Mouse (Mus musculus): Measurements from ENCODE around the gene Lrrc46. TPM values are rescaled to one million over a fixed set of nuclear protein-coding genes. Genes with fewer than 3 reads are reported as not detected.

Gene Lrrc46
- polyA plus RNA-seq, 2 experiments: 0.63 to 0.91 TPM

DNA sequence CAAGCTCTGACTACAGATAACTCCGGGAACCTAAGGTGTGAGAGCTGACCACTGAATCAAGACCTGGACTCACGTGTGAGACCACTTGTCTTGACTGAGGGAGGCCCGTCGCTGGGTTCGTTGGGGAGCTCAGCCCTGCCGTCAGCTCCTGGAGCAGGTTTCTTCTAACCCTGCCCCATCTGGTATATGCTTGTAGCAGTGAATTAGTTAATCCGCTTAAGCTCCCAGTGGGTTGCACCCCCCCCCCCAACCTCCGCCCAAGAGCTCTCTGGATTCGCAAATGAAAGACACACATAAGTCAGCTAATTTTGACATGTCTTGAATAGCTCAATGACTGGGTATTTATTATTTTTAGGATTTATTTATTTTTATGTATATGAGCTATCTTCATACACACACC lies 39.1 kb upstream of the Lrrc46 start:
- no peak overlapping the region for H3K4me2 ChIP-seq (replicated peaks; ENCODE audit: low read depth, low read length, severe bottlenecking)
- DNase-seq (ENCODE audit: low spot score): no peak
- H3K27me3 ChIP-seq (ENCODE audit: control insufficient read depth, insufficient read depth, low read length): no peaks in the 10 kb centered on the region
- no peak overlapping the region for H3K9ac ChIP-seq (ENCODE audit: low read depth, low read length, severe bottlenecking)
- no peak overlapping the region for H3K27ac ChIP-seq (replicated peaks; ENCODE audit: low read depth, low read length)
- no peak overlapping the region for H3K4me3 ChIP-seq (replicated peaks; ENCODE audit: low read length)
- WGBS: 37% methylated on average over 9 of the region's 9 CpGs
- no peak for ATAC-seq (ENCODE audit: low FRiP score, low read depth)
- H3K36me3 ChIP-seq (ENCODE audit: control insufficient read depth, insufficient read depth, low read length): no peaks in the 10 kb centered on the region
- H3K4me1 ChIP-seq (ENCODE audit: control insufficient read depth, insufficient read depth, low read length): peaks cover 9% of the 10 kb centered on the region
- TF ChIP-seq POLR2A (IDR thresholded peaks at IDR 0.05; ENCODE audit: borderline replicate concordance, extremely low read depth, insufficient read depth, insufficient read length): no peak
- no peaks in the 10 kb centered on the region for H3K9me3 ChIP-seq (ENCODE audit: control insufficient read depth, low read length)

DNA sequence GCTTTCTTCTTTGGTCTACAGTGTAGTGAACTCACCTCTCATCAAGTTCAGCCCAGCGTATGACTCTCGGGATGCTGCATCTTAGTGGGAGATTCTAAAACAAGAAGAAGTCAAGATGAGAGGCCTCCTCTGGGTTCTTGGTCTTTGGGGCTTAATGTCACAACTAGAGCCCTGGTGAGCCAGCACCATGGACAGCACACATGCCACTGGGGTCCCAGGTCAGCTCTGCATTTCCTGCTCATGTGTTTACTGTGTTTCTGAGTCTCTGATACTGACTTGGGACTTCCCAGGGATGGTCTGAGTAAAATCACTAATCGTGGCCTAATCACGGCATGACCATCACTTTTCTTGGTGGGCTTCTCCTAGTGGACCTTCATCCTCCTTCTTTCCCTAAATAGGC lies 37.5 kb upstream of the Lrrc46 start:
- TF ChIP-seq POLR2A (IDR thresholded peaks at IDR 0.05; ENCODE audit: borderline replicate concordance, extremely low read depth, insufficient read depth, insufficient read length): no peak
- H3K9ac ChIP-seq (ENCODE audit: low read depth, low read length, severe bottlenecking): no peak overlapping the region
- H3K4me3 ChIP-seq (replicated peaks; ENCODE audit: low read length): no peak overlapping the region
- H3K27me3 ChIP-seq (ENCODE audit: control insufficient read depth, insufficient read depth, low read length): no peaks in the 10 kb centered on the region
- H3K27ac ChIP-seq (replicated peaks; ENCODE audit: low read depth, low read length): no peak overlapping the region
- DNase-seq (ENCODE audit: low spot score) (peak; percentile 38), ATAC-seq (ENCODE audit: low FRiP score, low read depth) (no peak)
- WGBS: 46% methylated on average over 4 of the region's 4 CpGs
- no peaks in the 10 kb centered on the region for H3K36me3 ChIP-seq (ENCODE audit: control insufficient read depth, insufficient read depth, low read length)
- no peaks in the 10 kb centered on the region for H3K9me3 ChIP-seq (ENCODE audit: control insufficient read depth, low read length)
- peaks cover 5% of the 10 kb centered on the region for H3K4me1 ChIP-seq (ENCODE audit: control insufficient read depth, insufficient read depth, low read length)
- no peak overlapping the region for H3K4me2 ChIP-seq (replicated peaks; ENCODE audit: low read depth, low read length, severe bottlenecking)

GRCm38 (mm10) chr11:97074235-97074634 lies 33.0 kb upstream of the Lrrc46 start:
- TF ChIP-seq POLR2A (IDR thresholded peaks at IDR 0.05; ENCODE audit: borderline replicate concordance, extremely low read depth, insufficient read depth, insufficient read length): no peak
- Histone ChIP-seq H3K27ac (replicated peaks; ENCODE audit: low read depth, low read length) (no peak overlapping the region), H3K27me3 (ENCODE audit: control insufficient read depth, insufficient read depth, low read length) (no peaks in the 10 kb centered on the region), H3K4me2 (replicated peaks; ENCODE audit: low read depth, low read length, severe bottlenecking) (no peak overlapping the region), H3K4me3 (replicated peaks; ENCODE audit: low read length) (no peak overlapping the region), H3K36me3 (ENCODE audit: control insufficient read depth, insufficient read depth, low read length) (no peaks in the 10 kb centered on the region), H3K9me3 (ENCODE audit: control insufficient read depth, low read length) (no peaks in the 10 kb centered on the region), H3K4me1 (ENCODE audit: control insufficient read depth, insufficient read depth, low read length) (no peaks in the 10 kb centered on the region), H3K9ac (ENCODE audit: low read depth, low read length, severe bottlenecking) (no peak overlapping the region)
- ATAC-seq (ENCODE audit: low FRiP score, low read depth) (no peak), DNase-seq (ENCODE audit: low spot score) (no peak)
- 70% methylated on average over 8 of the region's 8 CpGs for WGBS

DNA sequence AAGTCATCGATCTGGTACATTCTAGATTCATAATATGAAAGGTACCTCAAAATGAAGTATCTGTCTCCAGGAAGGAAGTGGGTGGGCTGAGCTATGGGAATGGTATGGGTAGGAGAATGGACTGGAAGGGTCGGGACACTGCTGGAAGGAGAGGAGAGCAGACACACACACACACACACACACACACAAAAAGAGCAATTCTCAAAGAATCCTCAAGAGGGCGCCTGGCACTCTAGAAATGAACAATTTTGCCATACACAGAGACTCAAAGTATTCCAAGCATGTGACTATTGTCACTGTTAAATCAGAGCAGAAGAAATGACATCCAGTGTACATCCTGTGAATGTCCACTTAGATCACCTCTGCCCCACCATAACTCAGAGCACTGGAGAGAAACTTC lies 31.3 kb upstream of the Lrrc46 start:
- H3K36me3 ChIP-seq (ENCODE audit: control insufficient read depth, insufficient read depth, low read length): 0 out of 2 replicates have a peak, but pooled peaks cover 6% of the 10 kb centered on the region
- no peaks in the 10 kb centered on the region for H3K4me1 ChIP-seq (ENCODE audit: control insufficient read depth, insufficient read depth, low read length)
- peak; percentile 75 for DNase-seq (ENCODE audit: low spot score)
- peak; percentile 53; the same call in 1 of the 2 replicates for ATAC-seq (ENCODE audit: low FRiP score, low read depth)
- no peaks in the 10 kb centered on the region for H3K9me3 ChIP-seq (ENCODE audit: control insufficient read depth, low read length)
- 30% methylated on average over 3 of the region's 3 CpGs for WGBS
- H3K4me3 ChIP-seq (replicated peaks; ENCODE audit: low read length): no peak overlapping the region
- no peak for TF ChIP-seq POLR2A (IDR thresholded peaks at IDR 0.05; ENCODE audit: borderline replicate concordance, extremely low read depth, insufficient read depth, insufficient read length)
- no peak overlapping the region for H3K4me2 ChIP-seq (replicated peaks; ENCODE audit: low read depth, low read length, severe bottlenecking)
- no peak overlapping the region for H3K9ac ChIP-seq (ENCODE audit: low read depth, low read length, severe bottlenecking)
- no peak overlapping the region for H3K27ac ChIP-seq (replicated peaks; ENCODE audit: low read depth, low read length)
- H3K27me3 ChIP-seq (ENCODE audit: control insufficient read depth, insufficient read depth, low read length): no peaks in the 10 kb centered on the region

- peaks cover 15% of the 10 kb centered on the region; the same call in 1 of the 2 replicates for H3K36me3 ChIP-seq (ENCODE audit: control insufficient read depth, insufficient read depth, low read length)
- H3K4me1 ChIP-seq (ENCODE audit: control insufficient read depth, insufficient read depth, low read length): no peaks in the 10 kb centered on the region
- TF ChIP-seq POLR2A (IDR thresholded peaks at IDR 0.05; ENCODE audit: borderline replicate concordance, extremely low read depth, insufficient read depth, insufficient read length): no peak
- H3K4me2 ChIP-seq (replicated peaks; ENCODE audit: low read depth, low read length, severe bottlenecking): no peak overlapping the region
- ATAC-seq (ENCODE audit: low FRiP score, low read depth) (no peak), DNase-seq (ENCODE audit: low spot score) (no peak)
- H3K27me3 ChIP-seq (ENCODE audit: control insufficient read depth, insufficient read depth, low read length): no peaks in the 10 kb centered on the region
- H3K9ac ChIP-seq (ENCODE audit: low read depth, low read length, severe bottlenecking): no peak overlapping the region
- 67% methylated on average over 1 of the region's 1 CpGs for WGBS
- no peaks in the 10 kb centered on the region for H3K9me3 ChIP-seq (ENCODE audit: control insufficient read depth, low read length)
- H3K27ac ChIP-seq (replicated peaks; ENCODE audit: low read depth, low read length): no peak overlapping the region
- no peak overlapping the region for H3K4me3 ChIP-seq (replicated peaks; ENCODE audit: low read length)
Observed at GRCm38 (mm10) chr11:97071129-97071528, 29.9 kb upstream of the Lrrc46 start.

DNA sequence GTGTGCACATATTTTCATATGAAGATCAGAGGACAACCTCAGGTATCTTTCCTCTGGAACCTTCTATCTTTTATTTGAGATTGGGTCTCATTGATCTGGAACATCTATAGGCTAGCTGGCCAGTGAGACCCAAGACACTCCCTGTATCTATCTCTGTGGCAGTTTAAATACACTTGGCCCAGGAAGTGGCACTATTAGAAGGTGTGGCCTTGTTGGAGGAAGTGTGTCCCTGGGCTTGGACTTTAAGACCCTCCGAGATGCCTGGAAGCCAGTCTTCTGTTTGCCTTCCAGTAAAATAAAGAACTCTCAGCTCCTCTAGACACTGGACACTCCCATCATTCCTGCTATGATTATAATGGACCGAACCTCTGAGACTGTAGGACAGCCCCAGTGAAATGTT lies 28.6 kb upstream of the Lrrc46 start:
- Histone ChIP-seq H3K27ac (replicated peaks; ENCODE audit: low read depth, low read length) (no peak overlapping the region), H3K27me3 (ENCODE audit: control insufficient read depth, insufficient read depth, low read length) (no peaks in the 10 kb centered on the region), H3K9me3 (ENCODE audit: control insufficient read depth, low read length) (no peaks in the 10 kb centered on the region), H3K4me2 (replicated peaks; ENCODE audit: low read depth, low read length, severe bottlenecking) (no peak overlapping the region), H3K4me1 (ENCODE audit: control insufficient read depth, insufficient read depth, low read length) (no peaks in the 10 kb centered on the region), H3K36me3 (ENCODE audit: control insufficient read depth, insufficient read depth, low read length) (peaks cover 23% of the 10 kb centered on the region; the same call in 1 of the 2 replicates), H3K9ac (ENCODE audit: low read depth, low read length, severe bottlenecking) (no peak overlapping the region), H3K4me3 (replicated peaks; ENCODE audit: low read length) (no peak overlapping the region)
- DNase-seq (ENCODE audit: low spot score) (no peak), ATAC-seq (ENCODE audit: low FRiP score, low read depth) (no peak)
- TF ChIP-seq POLR2A (IDR thresholded peaks at IDR 0.05; ENCODE audit: borderline replicate concordance, extremely low read depth, insufficient read depth, insufficient read length): no peak
- 96% methylated on average over 2 of the region's 2 CpGs for WGBS
